Mouse (Mus musculus): Measurements from ENCODE around the gene Zfp72. TPM values are rescaled to one million over a fixed set of nuclear protein-coding genes. Genes with fewer than 3 reads are reported as not detected.
A peak's percentile ranks its signal among the peaks of the same experiment; 100 is the strongest.

The Zfp72 gene
- 1 to 10 TPM; 6.1 to 6.7 TPM for total RNA-seq (2021)

DNA sequence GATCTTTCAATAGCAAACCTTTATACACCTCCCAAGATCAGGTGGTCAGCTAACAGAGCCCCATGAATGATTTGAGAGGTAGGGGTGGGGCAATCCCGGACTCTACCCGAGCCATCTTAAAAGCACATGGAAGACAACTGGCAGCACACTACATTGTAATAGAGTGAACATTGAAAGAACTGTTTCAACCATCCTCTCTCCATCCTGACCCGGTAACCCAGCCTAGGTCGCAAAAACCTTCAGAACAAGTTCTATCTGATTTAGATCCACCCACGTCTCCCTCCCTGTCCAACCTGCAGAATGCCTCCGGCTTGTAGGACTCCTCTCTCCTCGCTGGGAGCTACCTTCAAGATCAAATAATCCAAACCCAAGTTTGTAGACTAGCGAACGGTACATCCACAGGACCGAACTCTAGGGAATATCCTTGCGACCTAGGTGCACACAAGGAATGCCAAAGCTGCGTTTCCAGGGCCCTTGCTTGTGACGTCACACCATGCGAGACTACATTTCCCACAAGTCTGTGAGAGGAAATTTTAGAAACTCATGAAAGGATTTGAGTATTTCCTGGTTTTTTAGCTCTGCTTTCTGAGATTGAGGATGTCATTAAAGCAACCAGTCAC is at the start of gene Zfp72:
Zfp72 (minus strand) TSS at position 466 of the 620 bp plus-strand sequence.
- peak; percentile 58 for DNase-seq
- intact Hi-C loops (cut with DNase I) = no loop called here

DNA sequence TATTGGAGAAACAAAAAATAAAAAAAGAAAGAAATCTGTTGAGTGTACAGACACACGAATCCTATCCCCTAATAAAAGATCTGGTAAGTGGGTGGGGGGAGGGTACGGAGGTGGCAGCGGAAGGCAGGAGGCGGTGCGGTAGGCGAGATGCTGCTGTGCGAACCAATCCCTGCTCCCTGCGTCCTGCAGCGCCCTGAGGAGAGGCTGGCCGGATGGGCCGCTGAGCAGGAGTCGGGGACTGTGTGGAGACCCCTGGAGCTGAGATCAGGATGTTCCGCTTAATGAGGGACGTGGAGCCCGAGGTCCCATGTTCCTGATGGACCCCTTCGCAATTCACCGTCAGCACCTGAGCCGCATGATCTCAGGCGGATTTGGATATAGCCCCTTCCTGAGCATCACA is 49.3 kb upstream of the Zfp72 start:
- DNase-seq = no peak
- intact Hi-C loops (cut with DNase I) = no loop called here

DNA sequence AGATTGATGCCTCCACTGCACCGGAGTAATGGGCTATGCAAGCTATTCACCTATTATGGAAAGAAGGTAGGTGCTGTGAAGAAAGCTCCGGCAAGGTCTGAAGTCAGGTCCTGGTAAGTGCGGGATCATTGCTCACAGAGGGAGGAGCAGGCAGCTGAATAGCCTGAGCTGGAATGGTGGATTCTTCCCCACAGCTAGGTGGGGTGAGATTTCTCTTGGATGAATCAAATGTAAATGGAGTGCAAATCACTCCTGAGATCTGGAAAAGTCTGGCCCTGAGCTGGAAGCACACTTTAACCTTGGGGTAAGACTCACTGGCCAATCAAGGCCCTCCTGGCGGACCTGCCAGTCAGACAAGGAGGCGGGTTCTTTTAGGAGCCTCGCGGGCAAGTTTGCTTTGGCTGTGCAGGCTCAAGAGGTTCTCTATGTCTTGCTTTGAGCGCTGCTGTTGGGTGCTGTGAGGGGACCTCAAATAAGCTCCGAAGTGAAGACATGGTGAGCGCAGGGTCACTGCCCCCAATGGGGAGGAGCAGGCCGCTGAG is 8.7 kb upstream of the Zfp72 start, which contains the start of gene Ftl1-ps1:
Ftl1-ps1 (plus strand) TSS at position 397 of the 542 bp plus-strand sequence.
- intact Hi-C loops (cut with DNase I) = no loop called here
- no peak for DNase-seq

DNA sequence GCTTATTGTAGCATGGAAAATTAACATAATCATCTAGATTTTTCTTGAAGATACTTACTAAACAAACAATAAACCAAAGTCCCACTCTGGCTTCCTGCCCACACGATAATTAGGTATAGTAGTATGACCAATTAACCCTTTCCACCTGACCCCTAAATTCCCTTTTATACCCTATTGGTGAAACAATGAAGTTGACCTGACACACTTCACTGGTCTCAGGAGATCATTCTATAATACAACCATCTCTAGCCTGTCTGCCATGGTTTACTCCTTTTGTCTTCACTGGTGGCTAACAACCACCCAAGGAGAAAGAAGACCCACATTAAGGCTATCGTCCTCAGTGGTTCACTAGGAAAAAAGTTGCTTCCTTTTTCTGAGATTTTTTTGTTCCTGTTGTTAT is 520 bp upstream of the Zfp72 start:
- intact Hi-C loops (cut with DNase I) = no loop called here
- DNase-seq = no peak

DNA sequence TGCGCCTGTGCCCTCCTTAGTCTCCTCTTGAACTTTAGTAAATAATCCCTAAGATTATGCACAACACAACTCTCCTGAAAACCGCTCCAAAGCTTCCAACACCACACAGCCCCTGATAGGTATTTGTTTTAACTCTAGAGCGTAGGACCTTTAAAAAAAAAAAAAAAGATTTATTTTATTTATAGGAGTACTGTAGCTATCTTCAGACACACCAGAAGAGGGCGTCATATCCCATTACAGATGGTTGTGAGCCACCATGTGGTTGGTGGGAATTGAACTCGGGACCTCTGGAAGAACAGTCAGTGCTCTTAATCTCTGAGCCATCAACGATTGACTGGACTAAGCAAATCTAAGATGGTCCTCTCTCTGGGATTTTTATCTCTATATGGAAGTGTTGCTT is 906 bp downstream of the Zfp72 start:
- DNase-seq = no peak
- intact Hi-C loops (cut with DNase I) = no loop called here

DNA sequence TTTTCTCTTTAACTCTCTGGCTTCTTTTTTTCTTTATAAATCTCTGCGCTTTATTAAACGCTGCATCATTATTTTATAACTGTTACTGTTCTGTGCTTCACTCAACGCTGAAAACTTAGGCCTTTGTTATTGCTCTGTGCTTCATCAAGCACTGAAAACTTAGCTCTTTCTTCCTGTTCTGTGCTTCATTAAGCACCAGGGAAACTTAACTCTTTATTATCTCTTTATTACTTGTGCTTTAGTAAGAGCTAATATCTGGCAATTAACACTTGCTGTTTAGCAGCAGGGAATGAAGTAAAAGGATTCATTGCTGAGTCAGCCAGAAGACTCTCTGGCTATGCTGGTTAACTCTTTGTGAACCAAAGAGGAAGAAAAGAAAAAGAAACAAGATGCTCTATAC is 8.3 kb downstream of the Zfp72 start:
- intact Hi-C loops (cut with DNase I) = no loop called here
- DNase-seq = no peak

DNA sequence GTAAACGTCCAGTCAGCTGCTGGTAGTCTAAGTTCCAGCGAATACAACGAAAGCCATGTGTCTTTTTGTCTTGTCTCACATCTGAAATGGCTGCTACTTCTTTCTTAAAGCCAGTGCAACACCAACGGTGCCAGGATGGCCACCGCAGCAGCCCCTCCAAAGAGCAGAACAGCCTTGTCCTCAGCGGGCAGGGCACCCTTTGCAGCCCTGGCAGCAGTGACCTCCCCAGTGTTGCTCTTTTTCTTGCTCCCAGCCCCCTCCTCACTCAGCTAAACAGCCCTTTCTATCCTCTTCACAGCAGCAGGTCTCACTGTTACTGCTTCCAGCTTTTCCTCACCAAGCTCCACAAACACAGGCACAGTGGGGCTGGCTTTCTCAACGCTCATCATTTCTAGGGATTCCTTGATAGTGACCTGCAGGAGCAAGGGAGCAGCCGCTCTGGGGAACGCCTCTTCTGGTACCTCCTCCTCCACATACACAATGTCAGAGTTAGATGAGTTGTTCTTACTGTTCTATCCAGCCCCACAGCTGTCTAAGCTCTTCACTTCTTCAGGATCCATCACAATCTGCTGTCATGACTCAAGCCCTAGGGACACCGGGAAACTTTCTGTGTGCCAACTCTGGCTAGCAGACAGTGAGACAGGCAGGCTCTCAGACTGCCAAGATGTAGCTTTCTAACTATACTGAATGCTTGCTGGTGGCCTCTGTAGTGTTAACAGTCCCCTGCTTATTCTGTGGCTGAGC is 8.9 kb downstream of the Zfp72 start:
- DNase-seq = peak; percentile 30
- intact Hi-C loops (cut with DNase I) = no loop called here

DNA sequence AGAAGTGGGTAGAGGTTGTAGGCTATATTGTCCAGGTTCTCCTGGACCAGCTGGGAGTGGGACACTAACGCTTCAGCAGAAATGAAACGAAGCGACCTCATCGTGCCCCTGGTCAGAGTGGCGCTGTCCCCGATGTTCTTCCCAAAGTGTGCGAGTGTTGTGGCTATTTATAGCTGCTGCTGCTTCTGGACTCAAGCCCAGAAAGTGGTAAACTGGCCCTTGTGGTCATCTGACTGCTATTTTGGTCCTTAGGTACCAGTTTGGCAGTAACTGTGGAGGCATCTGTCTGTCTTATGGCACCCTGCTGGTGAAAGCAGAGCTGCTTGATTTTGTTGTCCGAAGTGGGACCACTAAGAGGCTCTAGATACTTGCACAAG is 26.8 kb downstream of the Zfp72 start, which contains the start of gene Lrrc14b:
Lrrc14b (minus strand) TSS at position 147 of the 377 bp plus-strand sequence.
- DNase-seq = no peak
- intact Hi-C loops (cut with DNase I) = no loop called here

DNA sequence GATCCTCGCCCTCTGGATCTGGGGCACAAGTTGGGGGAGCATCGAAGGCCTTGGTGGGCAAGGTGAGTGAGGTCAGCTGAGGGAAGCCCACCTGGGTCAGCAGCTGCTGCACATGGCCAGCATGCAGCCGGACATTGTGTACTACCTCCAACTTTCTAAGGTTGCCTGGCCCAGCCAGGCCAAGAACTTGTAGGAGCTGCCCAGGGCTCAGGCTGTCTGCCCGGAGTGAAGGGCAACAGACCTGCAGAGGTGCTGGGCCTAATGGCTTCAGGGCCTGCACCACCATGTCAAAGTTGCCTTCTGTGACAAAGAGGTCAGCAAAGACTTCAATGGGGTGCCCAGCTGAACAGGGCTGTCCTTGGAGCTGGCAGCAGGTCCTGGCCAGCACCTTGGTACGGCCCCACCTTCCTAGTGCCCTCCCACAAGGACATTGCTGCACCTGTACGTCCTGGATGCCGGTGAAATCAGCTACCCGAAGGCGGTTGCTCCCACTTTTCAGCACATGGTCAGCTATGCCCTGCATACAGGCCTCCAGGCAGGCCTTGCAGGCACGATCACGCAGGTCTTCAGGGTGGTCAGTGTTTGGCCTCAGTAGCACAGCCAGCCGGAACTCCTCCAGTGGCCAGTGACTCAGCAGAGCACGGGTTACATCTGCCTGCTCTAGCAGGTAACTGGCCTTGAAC is 27.3 kb downstream of the Zfp72 start:
- DNase-seq = no peak
- intact Hi-C loops (cut with DNase I) = no loop called here

DNA sequence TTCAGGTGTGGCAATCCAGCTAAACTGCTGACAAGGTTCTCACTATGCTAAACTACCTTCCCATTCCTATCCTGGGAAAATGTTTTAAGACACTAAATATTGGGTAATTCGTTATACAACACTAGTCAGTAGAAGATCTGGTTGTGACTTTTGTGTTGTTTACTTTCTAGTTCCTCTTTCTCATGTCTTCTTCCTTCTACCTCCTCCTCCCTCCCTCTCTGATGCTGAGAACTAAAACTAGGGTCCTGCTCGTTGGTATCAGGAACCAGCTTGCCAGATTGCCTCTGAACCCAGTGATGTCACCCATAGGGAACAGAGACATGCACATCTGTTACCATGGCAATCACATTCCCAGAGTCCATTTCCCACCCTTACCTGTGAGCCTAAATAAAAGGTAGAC is 28.4 kb downstream of the Zfp72 start:
- intact Hi-C loops (cut with DNase I) = no loop called here
- no peak for DNase-seq

DNA sequence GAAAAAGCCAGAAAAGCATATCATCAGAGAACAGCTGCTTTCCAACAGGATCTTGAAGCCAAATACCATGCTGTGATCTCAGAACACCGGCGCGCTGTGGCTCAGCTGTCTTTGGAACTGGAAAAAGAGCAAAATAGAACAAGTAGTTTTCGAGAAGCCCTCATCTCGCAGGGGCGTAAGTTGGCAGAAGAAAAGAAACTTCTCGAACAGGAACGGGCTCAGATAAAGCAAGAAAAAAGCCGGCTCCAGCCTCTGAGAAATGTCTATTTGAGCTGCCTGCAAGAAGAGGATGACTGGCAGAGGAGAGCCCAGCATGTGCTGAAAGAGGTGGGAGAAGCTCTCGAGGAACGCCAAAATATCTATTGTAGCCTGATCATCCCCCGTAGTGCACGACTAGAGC is 34.1 kb downstream of the Zfp72 start:
- intact Hi-C loops (cut with DNase I) = no loop called here
- no peak for DNase-seq

DNA sequence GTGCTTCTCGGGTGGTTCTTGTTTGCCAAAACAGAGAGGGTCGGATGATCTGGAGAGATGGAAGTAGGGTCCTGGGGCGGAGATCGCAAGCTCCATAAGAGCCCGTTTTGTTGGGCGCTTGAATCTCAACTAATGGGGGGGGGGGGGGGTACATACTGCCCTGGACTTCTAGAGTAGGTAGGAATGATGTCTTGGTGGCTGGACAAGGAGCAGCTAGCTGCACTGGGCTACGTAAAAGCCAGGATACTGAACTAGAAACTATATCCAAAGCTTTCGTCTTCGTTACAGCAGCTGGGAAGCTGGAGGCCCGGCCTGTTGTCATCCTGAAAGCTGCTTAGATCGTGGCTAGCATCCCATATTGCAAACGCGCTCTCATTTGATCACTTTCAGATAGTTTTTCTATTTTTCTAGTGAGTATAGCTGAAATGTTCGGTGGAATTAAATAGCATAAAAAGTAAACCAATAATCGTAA is 40.2 kb downstream of the Zfp72 start:
- DNase-seq = peak; percentile 10
- intact Hi-C loops (cut with DNase I) = no loop called here

DNA sequence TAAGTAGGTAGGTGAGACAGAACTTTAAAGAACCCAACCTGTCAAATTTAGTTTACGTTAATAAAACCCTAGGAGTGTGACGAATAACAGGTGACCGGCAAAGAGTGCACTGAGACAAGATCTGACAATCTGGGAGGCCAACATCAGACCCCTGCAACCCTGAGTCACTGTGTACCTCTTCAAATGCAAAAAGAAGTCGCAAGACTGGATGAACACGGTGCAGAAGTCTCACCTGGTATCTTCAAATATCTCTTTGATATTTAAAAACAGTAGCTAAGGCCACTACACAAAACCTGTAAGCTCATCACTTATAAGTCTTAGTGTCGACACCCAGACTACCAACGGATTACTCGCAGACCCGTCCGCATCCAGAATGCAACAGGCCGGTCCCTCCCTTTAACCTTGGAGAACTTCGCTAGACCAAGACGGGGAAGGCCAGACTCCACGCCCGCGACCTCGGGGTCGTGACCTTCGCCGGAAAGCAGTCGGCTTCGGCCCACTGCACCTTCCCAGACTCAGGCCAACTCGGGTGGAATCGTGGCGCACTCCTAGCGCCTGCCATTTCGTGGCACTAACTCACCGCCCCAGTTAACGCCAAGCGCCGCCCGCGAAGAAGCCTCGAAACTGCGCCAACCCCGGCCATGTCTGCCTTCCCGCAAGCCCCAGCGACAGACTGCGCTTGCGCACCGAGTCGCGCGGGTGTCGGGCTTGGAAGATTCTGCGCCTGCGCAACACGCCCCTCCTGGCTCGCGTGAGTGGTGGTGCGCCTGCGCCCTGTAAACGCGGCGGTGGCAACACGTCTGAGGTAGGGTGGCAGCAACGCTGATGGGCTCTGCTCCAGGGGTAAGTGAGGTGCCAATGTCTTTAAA is 40.8 kb downstream of the Zfp72 start, which contains the start of the genes Sdha and Ccdc127:
Sdha (minus strand) TSS at position 715 of the 869 bp plus-strand sequence.
Ccdc127 (plus strand) TSS at position 744 of the 869 bp plus-strand sequence.
- DNase-seq = peak; percentile 98
- intact Hi-C loops (cut with DNase I) = no loop called here

DNA sequence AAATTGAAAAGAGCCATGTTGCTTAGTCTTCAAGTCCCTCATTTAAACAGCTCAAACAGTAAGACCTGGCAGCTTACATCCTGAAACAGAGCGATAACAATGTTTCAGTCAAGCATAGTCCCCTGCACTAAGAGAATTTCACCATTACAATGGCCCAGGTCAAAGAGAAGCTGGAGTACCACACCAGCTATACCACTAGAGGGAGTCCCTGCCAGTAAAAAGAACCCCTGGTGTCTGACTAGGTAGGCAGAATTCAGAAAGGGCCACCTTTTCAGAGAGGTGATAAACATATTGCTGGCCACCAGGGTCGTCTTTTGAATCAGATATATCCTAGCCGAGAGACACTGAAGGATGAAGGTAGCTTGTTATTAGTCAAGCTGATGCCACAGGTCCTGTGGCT is 49.6 kb downstream of the Zfp72 start:
- DNase-seq = peak; percentile 12
- intact Hi-C loops (cut with DNase I) = no loop called here

DNA sequence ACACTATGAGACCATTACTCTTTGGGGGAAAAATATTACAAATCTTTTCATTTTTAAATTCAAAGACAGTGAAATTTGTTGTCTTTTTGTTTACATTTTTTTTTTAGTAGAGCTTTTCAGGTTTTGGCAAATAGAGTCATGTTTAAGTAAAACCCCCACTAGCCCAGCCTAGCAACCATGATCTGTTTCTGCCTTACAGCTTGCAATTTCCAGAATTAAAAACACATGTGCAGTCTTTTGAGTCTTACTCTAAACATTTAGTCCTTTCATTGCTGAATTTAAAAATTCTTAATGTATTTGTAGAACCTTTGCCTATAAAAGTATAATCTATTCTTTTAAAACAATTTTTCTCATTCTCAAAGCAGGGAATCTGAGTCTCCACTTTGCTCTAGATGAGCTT is 61.3 kb downstream of the Zfp72 start:
- no peak for DNase-seq
- intact Hi-C loops (cut with DNase I) = no loop called here

Small RNA genes within 50 kb of the gene (microRNA-seq; reads per million reads assigned to microRNA genes)
- not detected for gene Mir692-3

Other genes with a start within 250 kb of the Zfp72 start
- gene Exoc3, start 182.1 kb downstream of the Zfp72 start, total RNA-seq (2021) = 10 to 100 TPM; 74.9 to 78.3 TPM
- gene Ahrr, start 98.5 kb downstream of the Zfp72 start, total RNA-seq (2021) = 1 to 10 TPM; 1.9 to 2.0 TPM
- gene Pdcd6, start 73.3 kb downstream of the Zfp72 start, total RNA-seq (2021) = 10 to 100 TPM; 67.6 to 70.7 TPM
- 100 to 1,000 TPM; 163 to 179 TPM for gene Sdha, start 40.6 kb downstream of the Zfp72 start, total RNA-seq (2021)
- gene Ccdc127, start 40.5 kb downstream of the Zfp72 start, total RNA-seq (2021) = 10 to 100 TPM; 53.1 to 57.0 TPM
- gene Lrrc14b, start 26.8 kb downstream of the Zfp72 start, total RNA-seq (2021) = not detected
- 100 to 1,000 TPM; 680 to 698 TPM for gene Ftl1-ps1, start 8.9 kb upstream of the Zfp72 start, total RNA-seq (2021)
- gene Zfp825, start 103.2 kb upstream of the Zfp72 start, total RNA-seq (2021) = 1 to 10 TPM; 5.6 to 8.1 TPM
- 1 to 10 TPM; 7.4 to 8.3 TPM for gene Erap1, start 248.7 kb upstream of the Zfp72 start, total RNA-seq (2021)